Mouse (Mus musculus) hindlimb bud, embryonic 11.5 days (tissue): ENCODE measurements around the gene Donson.
"Not testable (repeated sequence)": the region's sequence is repeated elsewhere in the genome, so short reads cannot be mapped to it uniquely, and the experiment has no call there.

Experiments used
- DNase-seq: peaks from one replicate; pipeline ENCODE4 v3.0.0-alpha.2; 2012; ENCODE audit warnings: low read depth, low spot score; ENCODE audit errors: extremely low spot score

The Donson gene

DNA sequence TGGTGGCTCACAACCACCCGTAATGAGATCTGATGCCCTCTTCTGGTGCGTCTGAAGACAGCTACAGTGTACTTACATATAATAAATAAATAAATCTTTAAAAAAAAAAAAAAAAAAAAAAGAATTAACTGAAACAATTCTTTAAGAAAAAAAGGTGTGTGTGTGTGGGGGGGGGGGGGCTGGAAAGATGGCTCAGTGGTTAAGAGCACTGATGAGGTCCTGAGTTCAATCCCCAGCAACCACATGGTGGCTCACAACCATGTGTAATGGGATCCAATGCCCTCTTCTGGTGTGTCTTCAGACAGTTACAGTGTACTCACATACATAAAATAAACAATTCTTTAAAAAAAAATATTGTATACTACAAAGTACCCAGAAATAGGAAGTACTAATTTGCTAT lies 43.1 kb downstream of the Donson start:
- not testable (repeated sequence) for DNase-seq

DNA sequence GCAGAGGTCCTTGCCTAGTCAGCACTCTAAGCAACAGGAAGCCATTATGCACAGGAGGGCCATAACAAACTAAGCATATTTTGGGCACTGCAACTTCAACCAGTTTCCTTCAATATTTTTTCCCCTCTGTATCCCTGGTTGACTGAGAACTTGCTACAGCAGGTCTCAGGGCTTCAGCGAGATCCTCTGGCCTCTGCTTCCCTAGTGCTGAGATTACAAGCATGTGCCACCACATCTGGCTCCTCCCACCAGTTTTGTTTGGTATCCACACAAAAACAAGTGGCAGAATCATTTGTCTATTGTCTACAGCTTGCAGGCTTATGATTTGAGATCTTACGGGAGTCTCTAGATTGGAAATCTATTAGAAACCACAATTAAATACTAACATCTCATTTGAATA lies 43.7 kb downstream of the Donson start:
- DNase-seq: no peak

DNA sequence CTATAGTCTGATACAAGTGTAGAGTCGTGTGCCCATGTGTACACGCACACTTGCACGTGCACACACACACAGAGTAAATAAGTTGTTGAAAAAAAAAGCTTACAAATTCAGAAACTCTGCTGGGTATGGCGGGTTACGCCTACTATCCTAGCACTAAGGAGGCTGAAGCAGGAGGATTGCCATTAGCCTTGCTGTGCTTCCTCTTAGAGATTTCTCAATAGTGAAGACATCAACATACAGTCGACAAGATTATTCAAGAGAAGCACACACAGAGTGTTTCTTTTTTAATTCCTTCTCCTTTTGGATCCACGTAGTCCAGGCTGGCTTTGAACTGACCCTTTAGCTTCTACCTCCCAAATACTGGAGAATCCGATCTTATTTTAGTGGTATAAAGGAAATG lies 48.4 kb downstream of the Donson start:
- no peak for DNase-seq

DNA sequence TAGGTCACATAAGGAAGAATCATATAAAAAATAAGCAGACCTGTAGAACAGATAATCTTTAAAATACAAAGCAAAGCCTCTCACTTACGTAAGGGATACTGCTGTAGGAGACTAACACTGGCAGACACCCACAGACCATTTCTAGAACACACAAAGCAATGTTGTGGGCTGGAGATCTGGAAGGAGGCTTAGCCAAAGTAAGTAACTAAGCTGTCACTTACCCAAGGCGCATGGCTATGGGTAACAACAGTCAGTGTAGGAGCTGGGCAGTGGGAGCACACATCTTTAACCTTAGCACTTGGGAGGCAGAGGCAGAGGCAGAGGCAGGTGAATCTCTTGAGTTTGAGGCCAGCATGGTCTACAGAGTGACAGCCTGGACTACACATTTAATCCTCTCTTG lies 48.9 kb downstream of the Donson start:
- DNase-seq: no peak

DNA sequence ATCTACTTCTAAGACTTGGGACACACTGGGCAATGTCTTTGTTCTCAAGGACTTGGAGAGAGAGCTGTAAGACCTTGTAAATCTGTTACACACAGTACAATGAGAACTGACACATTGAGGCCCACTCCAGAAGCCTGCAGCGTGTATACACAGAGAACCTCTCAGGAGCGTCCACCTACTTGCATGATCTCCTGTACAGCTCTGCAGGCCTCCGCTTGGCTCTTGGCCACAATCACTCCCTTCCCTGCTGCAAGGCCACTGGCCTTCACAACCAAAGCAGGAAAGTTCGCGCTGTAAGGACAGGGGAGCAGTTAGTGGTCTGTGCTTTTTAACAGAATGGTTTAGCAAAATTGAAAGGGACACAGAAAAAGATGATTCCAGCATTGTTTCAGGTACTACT lies 49.4 kb downstream of the Donson start:
- DNase-seq: no peak

DNA sequence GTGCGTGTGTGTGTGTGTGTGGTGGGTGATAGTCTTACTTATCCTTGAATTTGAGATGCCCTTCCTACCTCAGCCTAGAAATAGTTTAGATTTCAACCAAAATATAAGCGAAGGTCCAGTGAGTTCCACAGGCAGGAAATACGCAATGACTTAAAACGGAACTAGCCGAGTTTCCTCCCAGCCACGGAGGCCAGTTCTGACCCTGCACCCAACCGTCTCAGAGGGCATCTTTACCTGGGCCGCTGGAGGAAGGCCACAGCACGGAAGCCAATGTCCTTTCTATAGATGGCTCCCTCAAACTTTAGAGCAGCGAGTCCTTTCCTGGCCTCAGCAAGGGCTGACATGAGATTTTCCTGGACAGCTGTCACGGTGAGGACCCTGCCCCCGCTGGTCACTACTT lies 54.9 kb downstream of the Donson start:
- DNase-seq: no peak

DNA sequence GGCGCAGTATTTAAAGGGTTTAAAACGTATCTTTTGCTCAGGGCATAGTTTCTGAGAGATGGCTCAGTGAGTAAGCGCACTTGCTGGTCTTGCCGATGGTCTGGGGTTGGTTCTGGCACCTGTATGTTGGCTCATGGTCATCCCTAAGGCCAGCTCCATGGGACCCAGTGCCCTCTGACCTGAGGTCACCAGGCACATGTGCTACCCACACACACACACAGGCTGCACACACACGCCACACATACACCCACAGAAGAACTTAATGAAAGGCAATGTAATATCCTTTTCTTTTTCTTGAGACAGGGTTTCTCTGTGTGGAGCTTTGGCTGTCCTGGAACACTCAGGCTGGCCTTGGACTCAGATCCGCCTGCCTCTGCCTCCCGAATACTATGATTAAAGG lies 55.6 kb downstream of the Donson start:
- DNase-seq: no peak

DNA sequence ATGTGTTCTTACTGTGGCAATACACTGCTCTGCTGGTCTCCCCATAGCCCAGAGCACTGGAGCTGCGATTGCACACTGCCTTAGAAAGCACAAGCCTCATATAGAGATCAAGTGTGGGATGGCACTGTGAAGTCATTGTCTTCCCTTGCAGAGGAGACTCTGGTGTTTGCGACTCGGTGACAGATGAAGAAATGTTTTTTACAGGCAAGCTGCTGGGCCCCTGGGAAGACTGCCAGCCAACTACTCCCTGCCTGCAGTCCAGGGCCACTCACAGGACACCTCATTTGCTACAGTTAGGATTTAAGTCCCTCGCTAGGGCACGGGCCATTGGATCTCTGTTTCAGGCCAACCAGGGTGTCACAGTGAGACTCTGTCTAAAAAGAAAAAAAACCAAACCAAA lies 56.1 kb downstream of the Donson start:
- DNase-seq: no peak

DNA sequence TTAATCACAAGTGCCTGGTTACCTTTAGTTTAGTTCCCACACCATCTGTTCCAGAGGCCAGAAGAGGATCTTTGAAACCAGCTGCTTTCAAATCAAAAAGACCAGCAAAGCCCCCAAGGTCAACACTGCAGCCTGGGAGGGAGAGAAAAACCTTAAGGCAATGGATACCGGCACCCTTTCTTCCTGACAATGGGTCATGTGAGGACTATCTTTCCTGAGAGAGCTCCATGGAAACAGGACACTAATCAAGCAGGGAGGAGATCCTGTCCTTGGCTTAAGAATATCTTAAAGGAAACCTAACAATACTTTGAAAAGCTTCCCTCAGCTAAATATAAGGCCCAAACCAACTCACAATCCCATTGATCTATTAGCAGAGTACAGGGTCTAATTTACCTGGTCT lies 58.0 kb downstream of the Donson start:
- DNase-seq: no peak

DNA sequence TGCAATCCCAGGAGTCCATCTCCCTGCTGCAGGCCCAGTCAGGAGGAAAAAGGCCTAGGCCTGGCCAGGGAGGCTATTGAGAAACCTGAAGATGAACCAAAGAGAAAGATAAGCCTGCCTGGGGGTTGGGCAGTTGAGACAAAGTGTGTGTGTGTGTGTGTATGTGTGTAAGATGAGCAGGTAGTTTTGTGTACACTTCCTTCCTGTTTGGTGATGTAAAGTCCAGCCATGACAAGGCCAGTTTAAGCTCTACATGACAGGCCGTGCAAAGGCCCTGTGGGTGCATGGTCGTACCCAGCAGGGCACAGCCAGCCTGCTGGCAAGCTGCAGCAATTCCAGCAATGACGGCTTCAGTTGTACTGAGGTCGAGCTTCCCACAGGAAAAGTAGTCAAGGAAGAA lies 58.8 kb downstream of the Donson start:
- DNase-seq: no peak

DNA sequence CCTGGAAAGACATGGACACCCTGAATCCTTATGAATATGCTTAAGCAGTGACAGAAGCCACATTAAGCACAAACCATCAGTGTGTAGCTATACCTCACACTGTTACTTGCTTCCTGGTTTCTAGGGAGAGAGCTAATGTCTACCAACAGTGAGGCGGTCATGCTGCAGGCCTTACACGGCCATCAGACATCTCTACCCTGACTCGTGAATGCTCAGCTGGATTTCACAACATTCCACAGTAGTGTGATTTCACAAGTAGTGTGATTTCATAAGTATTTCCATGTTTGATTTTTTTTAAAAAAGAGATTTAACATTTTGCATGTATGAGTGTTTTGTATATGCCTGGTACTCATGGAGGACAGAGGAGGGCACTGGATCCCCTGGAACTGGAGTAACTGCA lies 59.9 kb downstream of the Donson start:
- no peak for DNase-seq

DNA sequence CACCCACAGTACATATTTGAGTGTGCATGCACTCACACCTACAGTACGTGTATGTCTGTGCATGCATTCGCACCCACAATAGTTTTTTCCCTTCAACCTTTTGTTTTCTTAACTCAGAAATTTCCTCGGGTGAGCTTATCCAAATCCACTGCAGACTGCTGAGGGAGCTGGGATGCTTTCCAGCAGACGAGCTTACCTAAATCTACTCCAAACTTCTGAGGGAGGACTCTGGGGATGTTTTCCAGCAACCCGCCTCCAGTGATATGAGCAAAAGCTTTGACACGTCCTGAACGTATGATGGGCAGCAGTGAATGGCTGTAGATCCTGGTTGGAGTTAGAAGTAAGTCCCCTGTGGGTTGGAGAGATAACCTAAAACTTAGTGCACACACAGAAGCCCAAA lies 60.7 kb downstream of the Donson start:
- DNase-seq: no peak
